ENCODE assay signal across 17 mouse cellular contexts in genomic region chr1:179072935-179073654, GRCm38 (mm10).
DNase-seq lines count a peak whose midpoint lies in the region; ATAC-seq and TF ChIP-seq lines count a peak whose summit lies in the region.
"Had no signal": no experiment of that assay in that cellular context is flagged by ENCODE, and none has a peak within 500 bp of the region (broad histone marks: within the 10 kb centered on the region; RNA-seq: fewer than 3 reads in every experiment).

No protein-coding gene starts in this region.

- 70% methylated on average over 11 of the region's 11 CpGs for WGBS in heart, embryonic 10.5 days

- 0 out of 2 replicates have a peak, but pooled peaks cover 2% of the 10 kb centered on the region for H3K36me3 ChIP-seq in heart, embryonic 10.5 days
- H3K36me3 ChIP-seq in CH12.LX (replicated peaks in 1 of 2; ENCODE audit: control insufficient read depth in 1 of 2, insufficient read depth in 1 of 2, low read length in 1 of 2), result no peaks in the 10 kb centered on the region
- H3K36me3 ChIP-seq: embryonic facial prominence, embryonic 13.5 days; heart, embryonic 15.5 days had no signal

- dilution Hi-C loops in CH12.LX (cut with MboI; ENCODE audit: extremely low pct_ligation_motif_present, extremely low pct_unique_long_range_greater_than_20kb, low sequenced_read_pairs), result no loop called here

- H3K4me3 ChIP-seq in heart, embryonic 10.5 days, result no peak overlapping the region
- H3K4me3 ChIP-seq in CH12.LX (replicated peaks in 1 of 3; ENCODE audit: low read depth in 2 of 3, low read length in 2 of 3, poor library complexity in 1 of 3), result no peak overlapping the region
- H3K4me3 ChIP-seq: embryonic facial prominence, embryonic 13.5 days; heart, embryonic 15.5 days had no signal

- no peak for DNase-seq in heart, embryonic 10.5 days (ENCODE audit: low spot score)
- DNase-seq in heart, adult 8-10 months (ENCODE audit: low spot score), result no peak
- DNase-seq in CH12.LX (ENCODE audit: extremely low read depth) (peak; percentile 44), ZHBTc4 (ENCODE audit: low read depth, low spot score) (peak; percentile 67)
- no peak for DNase-seq in adrenal gland, adult 18-20 months (ENCODE audit: low spot score in 2 of 2)
- no peak for DNase-seq in testis, postnatal 10 days (ENCODE audit: low spot score)
- DNase-seq: adrenal gland, postnatal 10 days; kidney, adult 8-10 months; left cerebral cortex, postnatal 4 days; lung, adult 2 months; midbrain, embryonic 14.5 days; thymus, postnatal 4 days had no signal

- H3K27ac ChIP-seq in heart, embryonic 10.5 days, result 0 out of 2 replicates have a peak overlapping the region, but pooled peaks have one; percentile 8
- H3K27ac ChIP-seq in CH12.LX (ENCODE audit: insufficient read depth, low read depth), result no peak overlapping the region
- H3K27ac ChIP-seq: embryonic facial prominence, embryonic 13.5 days; heart, embryonic 15.5 days; macrophage; stomach, postnatal 0 days had no signal

- no peak for TF ChIP-seq POLR2A in CH12.LX (IDR thresholded peaks at IDR 0.05; ENCODE audit: low read depth, low read length)

- no peak for TF ChIP-seq CTCF in CH12.LX (conservative IDR thresholded peaks at IDR 0.05 in 1 of 2, IDR thresholded peaks at IDR 0.05 in 1 of 2; ENCODE audit: low read depth in 2 of 2, low read length in 2 of 2)

- no peaks in the 10 kb centered on the region for H3K9me3 ChIP-seq in heart, embryonic 10.5 days
- H3K9me3 ChIP-seq in CH12.LX (replicated peaks; ENCODE audit: low read length), result no peaks in the 10 kb centered on the region
- H3K9me3 ChIP-seq: embryonic facial prominence, embryonic 13.5 days; heart, embryonic 15.5 days had no signal

- no peak overlapping the region for H3K4me2 ChIP-seq in CH12.LX (ENCODE audit: insufficient read depth, low read depth, poor library complexity, severe bottlenecking)
- H3K4me2 ChIP-seq: embryonic facial prominence, embryonic 13.5 days; heart, embryonic 15.5 days had no signal

- H3K4me1 ChIP-seq in heart, embryonic 10.5 days, result peaks cover 5% of the 10 kb centered on the region; the same call in 1 of the 2 replicates
- peaks cover 0 to 6% of the 10 kb centered on the region in 2 experiments; a peak in 2 of 4 replicates for H3K4me1 ChIP-seq in CH12.LX (ENCODE audit: control insufficient read depth in 1 of 2, insufficient read depth in 2 of 2)
- H3K4me1 ChIP-seq: heart, embryonic 15.5 days had no signal

- TF ChIP-seq RAD21 in CH12.LX (IDR thresholded peaks at IDR 0.05; ENCODE audit: low read depth, low read length), result no peak

- no peak overlapping the region for H3K9ac ChIP-seq in CH12.LX (ENCODE audit: insufficient read depth, low read depth)
- H3K9ac ChIP-seq: embryonic facial prominence, embryonic 13.5 days; heart, embryonic 15.5 days had no signal

- no peaks in the 10 kb centered on the region for H3K79me2 ChIP-seq in CH12.LX (replicated peaks; ENCODE audit: control insufficient read depth, extremely low read depth, insufficient read depth, poor library complexity, severe bottlenecking)

- ATAC-seq in megakaryocyte progenitor cell, adult 5-6 weeks (replicated peaks; ENCODE audit: poor library complexity), result peak; percentile 87

- no peaks in the 10 kb centered on the region for H3K27me3 ChIP-seq in heart, embryonic 10.5 days (ENCODE audit: insufficient read depth, poor library complexity, severe bottlenecking)
- no peaks in the 10 kb centered on the region for H3K27me3 ChIP-seq in CH12.LX (replicated peaks)
- H3K27me3 ChIP-seq: embryonic facial prominence, embryonic 13.5 days; heart, embryonic 15.5 days had no signal

- in situ Hi-C loops in CH12.LX (cut with MboI; ENCODE audit: low pct_ligation_motif_present, low pct_unique_long_range_greater_than_20kb, low sequenced_read_pairs), result no loop called here

- peak; percentile 82 for TF ChIP-seq EP300 in CH12.LX (IDR thresholded peaks at IDR 0.05; ENCODE audit: low read length)

TF ChIP-seq in CH12.LX, 34 proteins besides CTCF, POLR2A, EP300 and RAD21:
- peak; percentile 91 for TF ChIP-seq IRF4 (IDR thresholded peaks at IDR 0.05; ENCODE audit: low read depth, low read length)
- TF ChIP-seq POLR2AphosphoS2 (IDR thresholded peaks at IDR 0.05; ENCODE audit: low read depth, low read length), result no peak

Comparison
In these comparisons a context has a peak if more than half of its experiments do, and no peak if none do; other contexts are left out.
1. DNase-seq: peak in CH12.LX (single experiment) and ZHBTc4 (single experiment); none in heart, embryonic 10.5 days (single experiment), heart, adult 8-10 months (single experiment), adrenal gland, adult 18-20 months (0 of 2) and testis, postnatal 10 days (single experiment).